Comparison of ENCODE assay signal across 10 mouse cellular contexts in genomic region chr17:24167120-24167519, GRCm38 (mm10). TPM values are rescaled to one million over a fixed set of nuclear protein-coding genes. Genes with fewer than 3 reads are reported as not detected.
DNase-seq lines count a peak whose midpoint lies in the region; ATAC-seq and TF ChIP-seq lines count a peak whose summit lies in the region.
"Had no signal": no experiment of that assay in that cellular context is flagged by ENCODE, and none has a peak within 500 bp of the region (broad histone marks: within the 10 kb centered on the region; RNA-seq: fewer than 3 reads in every experiment).

No protein-coding gene starts in this region.

- H3K79me2 ChIP-seq in MEL (ENCODE audit: control insufficient read depth, insufficient read depth, low read length, poor library complexity): peaks cover 38% of the 10 kb centered on the region

- no peaks in the 10 kb centered on the region for H3K27me3 ChIP-seq in heart, embryonic 15.5 days
- H3K27me3 ChIP-seq in heart, embryonic 11.5 days (ENCODE audit: control insufficient read depth, insufficient read depth, low read length): no peaks in the 10 kb centered on the region
- no peaks in the 10 kb centered on the region for H3K27me3 ChIP-seq in MEL (ENCODE audit: control insufficient read depth in 1 of 2, insufficient read depth in 2 of 2, low read length in 2 of 2)
- peaks cover 5% of the 10 kb centered on the region; the same call in 1 of the 2 replicates for H3K27me3 ChIP-seq in hindbrain, embryonic 12.5 days
- H3K27me3 ChIP-seq in liver, embryonic 16.5 days (ENCODE audit: control insufficient read depth, insufficient read depth, low read depth, low read length): no peaks in the 10 kb centered on the region

- H3K27ac ChIP-seq in heart, embryonic 15.5 days: 0 out of 2 replicates have a peak overlapping the region, but pooled peaks have one; percentile 20
- H3K27ac ChIP-seq in heart, embryonic 11.5 days (ENCODE audit: low read depth, low read length): no peak overlapping the region
- 0 out of 2 replicates have a peak overlapping the region, but pooled peaks have one; percentile 24 for H3K27ac ChIP-seq in MEL (ENCODE audit: control insufficient read depth, low read depth, low read length)
- no peak overlapping the region for H3K27ac ChIP-seq in hindbrain, embryonic 12.5 days
- peak overlapping the region; percentile 35 for H3K27ac ChIP-seq in liver, embryonic 16.5 days (ENCODE audit: low read length)

- H3K4me1 ChIP-seq in heart, embryonic 15.5 days (replicated peaks): peaks cover 38% of the 10 kb centered on the region
- peaks cover 20% of the 10 kb centered on the region for H3K4me1 ChIP-seq in heart, embryonic 11.5 days (ENCODE audit: control insufficient read depth, insufficient read depth, low read length)
- H3K4me1 ChIP-seq in MEL (ENCODE audit: control insufficient read depth in 1 of 2, insufficient read depth in 2 of 2, low read length in 2 of 2): peaks cover 11 to 35% of the 10 kb centered on the region in 2 experiments
- peaks cover 28% of the 10 kb centered on the region for H3K4me1 ChIP-seq in hindbrain, embryonic 12.5 days
- H3K4me1 ChIP-seq in liver, embryonic 16.5 days (ENCODE audit: control insufficient read depth, low read depth, low read length): peaks cover 44% of the 10 kb centered on the region

- no peak for TF ChIP-seq EP300 in MEL (IDR thresholded peaks at IDR 0.05; ENCODE audit: low read depth in 1 of 2, low read length in 2 of 2)

- H3K36me3 ChIP-seq in heart, embryonic 15.5 days: peaks cover 22% of the 10 kb centered on the region
- peaks cover 8% of the 10 kb centered on the region for H3K36me3 ChIP-seq in heart, embryonic 11.5 days (ENCODE audit: control insufficient read depth, insufficient read depth, low read length)
- H3K36me3 ChIP-seq in MEL (ENCODE audit: control insufficient read depth in 1 of 2, insufficient read depth in 2 of 2, low read length in 2 of 2): peaks cover 4 to 28% of the 10 kb centered on the region in 2 experiments
- peaks cover 14% of the 10 kb centered on the region; the same call in 1 of the 2 replicates for H3K36me3 ChIP-seq in hindbrain, embryonic 12.5 days
- H3K36me3 ChIP-seq in liver, embryonic 16.5 days (ENCODE audit: control insufficient read depth, insufficient read depth): peaks cover 16% of the 10 kb centered on the region

- peak overlapping the region; percentile 85 for H3K4me3 ChIP-seq in heart, embryonic 15.5 days
- no peak overlapping the region for H3K4me3 ChIP-seq in heart, embryonic 11.5 days (ENCODE audit: low read depth, low read length)
- H3K4me3 ChIP-seq in MEL (ENCODE audit: control insufficient read depth in 1 of 2, insufficient read depth in 1 of 2, low read depth in 2 of 2, low read length in 2 of 2): no peak overlapping the region
- no peak overlapping the region for H3K4me3 ChIP-seq in hindbrain, embryonic 12.5 days
- H3K4me3 ChIP-seq in liver, embryonic 16.5 days (ENCODE audit: low read depth, low read length): peak overlapping the region; percentile 24

- H3K9me3 ChIP-seq in heart, embryonic 15.5 days (replicated peaks): no peaks in the 10 kb centered on the region
- no peaks in the 10 kb centered on the region for H3K9me3 ChIP-seq in heart, embryonic 11.5 days (replicated peaks; ENCODE audit: control insufficient read depth, low read length)
- H3K9me3 ChIP-seq in MEL (replicated peaks; ENCODE audit: insufficient read depth, low read length): no peaks in the 10 kb centered on the region
- H3K9me3 ChIP-seq in hindbrain, embryonic 12.5 days (replicated peaks): no peaks in the 10 kb centered on the region
- H3K9me3 ChIP-seq in liver, embryonic 16.5 days (replicated peaks; ENCODE audit: control insufficient read depth, low read length): no peaks in the 10 kb centered on the region

- H3K9ac ChIP-seq in heart, embryonic 15.5 days: 0 out of 2 replicates have a peak overlapping the region, but pooled peaks have one; percentile 33
- no peak overlapping the region for H3K9ac ChIP-seq in heart, embryonic 11.5 days (ENCODE audit: low read depth, low read length)
- no peak overlapping the region; the same call in 1 of the 2 replicates for H3K9ac ChIP-seq in MEL (ENCODE audit: control insufficient read depth, low read depth, low read length, poor library complexity, severe bottlenecking)
- H3K9ac ChIP-seq in hindbrain, embryonic 12.5 days: no peak overlapping the region
- H3K9ac ChIP-seq in liver, embryonic 16.5 days (ENCODE audit: low read depth, low read length): no peak overlapping the region; the same call in 1 of the 2 replicates

- H3K4me2 ChIP-seq in heart, embryonic 15.5 days: peak overlapping the region; percentile 80; the same call in 1 of the 2 replicates
- no peak overlapping the region for H3K4me2 ChIP-seq in heart, embryonic 11.5 days
- H3K4me2 ChIP-seq in hindbrain, embryonic 12.5 days (replicated peaks): 0 out of 2 replicates have a peak overlapping the region, but pooled peaks have one; percentile 87
- H3K4me2 ChIP-seq in liver, embryonic 16.5 days (ENCODE audit: low read depth, low read length): peak overlapping the region; percentile 76

- peak; percentile 45 for DNase-seq in MEL (ENCODE audit: low read depth, low spot score)
- DNase-seq in layer of hippocampus, postnatal 25 days (ENCODE audit: extremely low spot score in 1 of 2, low spot score in 1 of 2): no peak
- DNase-seq in adrenal gland, adult 8-10 months: no peak
- no peak for DNase-seq in gastrocnemius, adult 18-20 months (ENCODE audit: low spot score)
- DNase-seq: lung, postnatal 4 days; right cerebral cortex, postnatal 25 days had no signal

- TF ChIP-seq RAD21 in MEL (IDR thresholded peaks at IDR 0.05; ENCODE audit: low read depth, low read length): no peak

- 71% methylated on average over 6 of the region's 6 CpGs for WGBS in heart, embryonic 15.5 days
- 88% methylated on average over 6 of the region's 6 CpGs for WGBS in heart, embryonic 11.5 days (ENCODE audit: insufficient replicate concordance)
- 93% methylated on average over 6 of the region's 6 CpGs for WGBS in hindbrain, embryonic 12.5 days
- 67% methylated on average over 6 of the region's 6 CpGs for WGBS in liver, embryonic 16.5 days (ENCODE audit: insufficient replicate concordance)

- TF ChIP-seq POLR2A in MEL (IDR thresholded peaks at IDR 0.05; ENCODE audit: control insufficient read depth in 1 of 2, insufficient read depth in 1 of 2, low read depth in 1 of 2, low read length in 2 of 2, poor library complexity in 1 of 2): no peak

- ATAC-seq in heart, embryonic 15.5 days (replicated peaks; ENCODE audit: insufficient number of reproducible peaks, insufficient read depth, low FRiP score, low read depth): no peak
- ATAC-seq in heart, embryonic 11.5 days (replicated peaks; ENCODE audit: insufficient number of reproducible peaks, low FRiP score, low TSS enrichment): no peak
- ATAC-seq in hindbrain, embryonic 12.5 days (ENCODE audit: low FRiP score): no peak
- ATAC-seq in liver, embryonic 16.5 days (ENCODE audit: low read depth): no peak

- TF ChIP-seq CTCF in MEL (IDR thresholded peaks at IDR 0.05 in 2 of 3, conservative IDR thresholded peaks at IDR 0.05 in 1 of 3; ENCODE audit: control insufficient read depth in 1 of 3, insufficient read depth in 1 of 3, low read depth in 2 of 3, low read length in 3 of 3, poor library complexity in 1 of 3, severe bottlenecking in 1 of 3): no peak

RNA-seq across cellular contexts. Expression of gene Atp6v0c, which starts 2.4 kb away (rescaled TPM):
- polyA plus RNA-seq in heart, embryonic 15.5 days (2015; fragmentation: Nextera tagmentation; extraction: Ambion mirVana): 447 and 510 TPM in 2 replicates
- polyA plus RNA-seq in heart, embryonic 11.5 days (2014; fragmentation: Nextera tagmentation; extraction: Ambion mirVana): 552 and 561 TPM in 2 replicates
- total RNA-seq in MEL (2012; rRNA removed): 58.4 and 59.3 TPM in 2 replicates
- 100 to 1,000 TPM; 125 to 515 TPM for polyA plus RNA-seq in MEL (2012; ENCODE audit: insufficient read depth in 1 of 2, insufficient read length in 2 of 2, low read depth in 1 of 2, low replicate concordance in 2 of 2, missing spikeins in 1 of 2)
- 558 and 595 TPM in 2 replicates for polyA plus RNA-seq in hindbrain, embryonic 12.5 days (2016; fragmentation: Nextera tagmentation; extraction: Ambion mirVana)
- 352 and 382 TPM in 2 replicates for polyA plus RNA-seq in liver, embryonic 16.5 days (2015; fragmentation: Nextera tagmentation; extraction: Ambion mirVana)
- total RNA-seq in layer of hippocampus, postnatal 25 days (2021): 1,000 to 10,000 TPM; 1,231 to 1,342 TPM
- 100 to 1,000 TPM; 416 to 520 (median 442) TPM for total RNA-seq in adrenal gland, adult 8-10 months (2022)
- total RNA-seq in gastrocnemius, adult 18-20 months (2021): 100 to 1,000 TPM; 151 to 164 TPM

RNA-seq across cellular contexts. Expression of gene Amdhd2, which starts 3.6 kb away (rescaled TPM):
- 20.6 and 28.8 TPM in 2 replicates for polyA plus RNA-seq in heart, embryonic 15.5 days (2015; fragmentation: Nextera tagmentation; extraction: Ambion mirVana)
- 28.3 and 31.0 TPM in 2 replicates for polyA plus RNA-seq in heart, embryonic 11.5 days (2014; fragmentation: Nextera tagmentation; extraction: Ambion mirVana)
- 11.4 and 15.9 TPM in 2 replicates for total RNA-seq in MEL (2012; rRNA removed)
- 10 to 100 TPM in 1 of 2 experiments, not detected in 1; 36.1 TPM for polyA plus RNA-seq in MEL (2012; ENCODE audit: insufficient read depth in 1 of 2, insufficient read length in 2 of 2, low read depth in 1 of 2, low replicate concordance in 2 of 2, missing spikeins in 1 of 2)
- 35.6 and 41.2 TPM in 2 replicates for polyA plus RNA-seq in hindbrain, embryonic 12.5 days (2016; fragmentation: Nextera tagmentation; extraction: Ambion mirVana)
- 20.7 and 25.0 TPM in 2 replicates for polyA plus RNA-seq in liver, embryonic 16.5 days (2015; fragmentation: Nextera tagmentation; extraction: Ambion mirVana)
- 10 to 100 TPM; 36.3 to 38.4 TPM for total RNA-seq in layer of hippocampus, postnatal 25 days (2021)
- 10 to 100 TPM; 39.3 to 64.9 (median 50.3) TPM for total RNA-seq in adrenal gland, adult 8-10 months (2022)
- 1 to 10 TPM; 9.1 to 9.2 TPM for total RNA-seq in gastrocnemius, adult 18-20 months (2021)

RNA-seq across cellular contexts. Expression of gene Pdpk1, which starts 16.4 kb away (rescaled TPM):
- 37.7 and 39.5 TPM in 2 replicates for polyA plus RNA-seq in heart, embryonic 15.5 days (2015; fragmentation: Nextera tagmentation; extraction: Ambion mirVana)
- polyA plus RNA-seq in heart, embryonic 11.5 days (2014; fragmentation: Nextera tagmentation; extraction: Ambion mirVana): 45.2 and 45.9 TPM in 2 replicates
- total RNA-seq in MEL (2012; rRNA removed): 19.0 and 19.3 TPM in 2 replicates
- polyA plus RNA-seq in MEL (2012; ENCODE audit: insufficient read depth in 1 of 2, insufficient read length in 2 of 2, low read depth in 1 of 2, low replicate concordance in 2 of 2, missing spikeins in 1 of 2): 10 to 100 TPM; 18.3 to 26.9 TPM
- polyA plus RNA-seq in hindbrain, embryonic 12.5 days (2016; fragmentation: Nextera tagmentation; extraction: Ambion mirVana): 55.2 and 56.7 TPM in 2 replicates
- 24.3 and 24.4 TPM in 2 replicates for polyA plus RNA-seq in liver, embryonic 16.5 days (2015; fragmentation: Nextera tagmentation; extraction: Ambion mirVana)
- total RNA-seq in layer of hippocampus, postnatal 25 days (2021): 100 to 1,000 TPM; 102 to 108 TPM
- total RNA-seq in adrenal gland, adult 8-10 months (2022): 10 to 100 TPM; 46.0 to 63.6 (median 61.9) TPM
- total RNA-seq in gastrocnemius, adult 18-20 months (2021): 10 to 100 TPM; 31.2 to 40.1 TPM

RNA-seq across cellular contexts. Expression of gene Tbc1d24, which starts 38.2 kb away (rescaled TPM):
- 3.6 and 3.8 TPM in 2 replicates for polyA plus RNA-seq in heart, embryonic 15.5 days (2015; fragmentation: Nextera tagmentation; extraction: Ambion mirVana)
- polyA plus RNA-seq in heart, embryonic 11.5 days (2014; fragmentation: Nextera tagmentation; extraction: Ambion mirVana): 4.0 and 5.2 TPM in 2 replicates
- total RNA-seq in MEL (2012; rRNA removed): 21.8 and 24.3 TPM in 2 replicates
- 10 to 100 TPM; 27.3 to 34.2 TPM for polyA plus RNA-seq in MEL (2012; ENCODE audit: insufficient read depth in 1 of 2, insufficient read length in 2 of 2, low read depth in 1 of 2, low replicate concordance in 2 of 2, missing spikeins in 1 of 2)
- 13.5 and 17.0 TPM in 2 replicates for polyA plus RNA-seq in hindbrain, embryonic 12.5 days (2016; fragmentation: Nextera tagmentation; extraction: Ambion mirVana)
- 7.0 and 7.4 TPM in 2 replicates for polyA plus RNA-seq in liver, embryonic 16.5 days (2015; fragmentation: Nextera tagmentation; extraction: Ambion mirVana)
- total RNA-seq in layer of hippocampus, postnatal 25 days (2021): 10 to 100 TPM; 60.1 to 64.2 TPM
- 10 to 100 TPM; 18.8 to 24.3 (median 23.8) TPM for total RNA-seq in adrenal gland, adult 8-10 months (2022)
- total RNA-seq in gastrocnemius, adult 18-20 months (2021): 1 to 10 TPM; 4.2 to 5.5 TPM

RNA-seq across cellular contexts. Expression of gene Ntn3, which starts 42.2 kb away (rescaled TPM):
- polyA plus RNA-seq in heart, embryonic 15.5 days (2015; fragmentation: Nextera tagmentation; extraction: Ambion mirVana): 1.9 and 2.9 TPM in 2 replicates
- 2.0 TPM in 2 replicates for polyA plus RNA-seq in heart, embryonic 11.5 days (2014; fragmentation: Nextera tagmentation; extraction: Ambion mirVana)
- total RNA-seq in MEL (2012; rRNA removed): 1.7 and 2.7 TPM in 2 replicates
- polyA plus RNA-seq in MEL (2012; ENCODE audit: insufficient read depth in 1 of 2, insufficient read length in 2 of 2, low read depth in 1 of 2, low replicate concordance in 2 of 2, missing spikeins in 1 of 2): 1 to 10 TPM in 1 of 2 experiments, not detected in 1; 2.5 TPM
- 10.9 and 12.1 TPM in 2 replicates for polyA plus RNA-seq in hindbrain, embryonic 12.5 days (2016; fragmentation: Nextera tagmentation; extraction: Ambion mirVana)
- polyA plus RNA-seq in liver, embryonic 16.5 days (2015; fragmentation: Nextera tagmentation; extraction: Ambion mirVana): 0.65 and 0.78 TPM in 2 replicates
- total RNA-seq in layer of hippocampus, postnatal 25 days (2021): 10 to 100 TPM; 10.8 to 11.0 TPM
- 1 to 10 TPM; 1.7 to 4.2 (median 2.9) TPM for total RNA-seq in adrenal gland, adult 8-10 months (2022)
- under 1 TPM; 0.21 to 0.31 TPM for total RNA-seq in gastrocnemius, adult 18-20 months (2021)

Comparison
In these comparisons a context has a peak if more than half of its experiments do, and no peak if none do; other contexts are left out.
1. H3K27ac ChIP-seq: peak in heart, embryonic 15.5 days (single experiment), MEL (single experiment) and liver, embryonic 16.5 days (single experiment); none in heart, embryonic 11.5 days (single experiment) and hindbrain, embryonic 12.5 days (single experiment).
2. H3K4me3 ChIP-seq: peak in heart, embryonic 15.5 days (single experiment) and liver, embryonic 16.5 days (single experiment); none in heart, embryonic 11.5 days (single experiment), MEL (0 of 2) and hindbrain, embryonic 12.5 days (single experiment).